Mouse (Mus musculus) ES-E14 (cell line): ENCODE data around the gene Gm42715. TPM values are rescaled to one million over a fixed set of nuclear protein-coding genes. Genes with fewer than 3 reads are reported as not detected.

Experiments used
- DNase-seq: peaks from one replicate; pipeline ENCODE4 v3.0.0-alpha.2; 2013; ENCODE audit warnings: low read depth, low spot score
- H3K27ac ChIP-seq: 2 replicates; pipeline ENCODE4 v1.5.1; 2012; ENCODE audit warnings: low read depth, mild to moderate bottlenecking, low read length, moderate library complexity, mixed read lengths; ENCODE audit not compliant: poor library complexity, insufficient read depth, severe bottlenecking
- H3K36me3 ChIP-seq: 2 replicates; pipeline ENCODE4 v1.6.1; 2012; ENCODE audit warnings: mild to moderate bottlenecking, low read length, moderate library complexity, mixed read lengths; ENCODE audit not compliant: control insufficient read depth, poor library complexity, insufficient read depth, severe bottlenecking
- H3K4me1 ChIP-seq, 2 experiments: fragments of 150-350 bp in 1 of 2; sonication (generic) in 1 of 2; 2 replicates each; pipeline ENCODE4 v1.6.1; 2012; ENCODE audit warnings: low read length in 2 of 2, mild to moderate bottlenecking in 1 of 2, mixed read lengths in 1 of 2; ENCODE audit not compliant: control insufficient read depth in 2 of 2, insufficient read depth in 2 of 2, poor library complexity in 1 of 2
- H3K4me3 ChIP-seq, 2 experiments: fragments of 150-350 bp in 1 of 2; sonication (generic) in 1 of 2; 2 replicates each; pipeline ENCODE4 v1.5.1; 2012; ENCODE audit warnings: low read length in 2 of 2, low read depth in 1 of 2, mild to moderate bottlenecking in 1 of 2, mixed read lengths in 1 of 2; ENCODE audit not compliant: insufficient read depth in 1 of 2, poor library complexity in 1 of 2, severe bottlenecking in 1 of 2
- H3K9ac ChIP-seq: 2 replicates; pipeline ENCODE4 v1.6.1; 2012; ENCODE audit warnings: low read depth, mild to moderate bottlenecking, low read length, mixed read lengths; ENCODE audit not compliant: poor library complexity, insufficient read depth, severe bottlenecking
- H3K9me3 ChIP-seq: fragments of 150-350 bp; sonication (generic); 2 replicates; pipeline ENCODE4 v1.6.1; 2012; ENCODE audit warnings: low read depth, mild to moderate bottlenecking, low read length; ENCODE audit not compliant: control insufficient read depth, insufficient read depth
- CHD2 ChIP-seq: IDR thresholded peaks from 2 replicates; pipeline ENCODE4 v1.6.1; 2014; ENCODE audit warnings: mild to moderate bottlenecking, low read depth, low read length, inconsistent platforms
- HCFC1 ChIP-seq: IDR thresholded peaks from 2 replicates; pipeline ENCODE4 v1.6.1; 2012; ENCODE audit warnings: low read length, inconsistent platforms, borderline replicate concordance; ENCODE audit not compliant: insufficient read depth
- MAFK ChIP-seq: IDR thresholded peaks from 2 replicates; pipeline ENCODE4 v1.6.1; 2014; ENCODE audit warnings: mild to moderate bottlenecking, low read depth, low read length, inconsistent platforms; ENCODE audit not compliant: insufficient read depth
- ZC3H11A ChIP-seq: IDR thresholded peaks from 2 replicates; pipeline ENCODE4 v1.6.1; 2012; ENCODE audit warnings: low read depth, mild to moderate bottlenecking, inconsistent platforms, low read length, borderline replicate concordance
- ZNF384 ChIP-seq: IDR thresholded peaks from 2 replicates; pipeline ENCODE4 v1.6.1; 2012; ENCODE audit warnings: low read depth, low read length, inconsistent platforms
- in situ Hi-C, 2 experiments: fragments of 600-800 bp; cut with MboI; formaldehyde crosslinking; loops; one replicate each; pipeline ENCODE4 v1.15.1; 2025; ENCODE audit warnings: low sequenced_read_pairs in 2 of 2, inconsistent platforms in 1 of 2; ENCODE audit not compliant: unreplicated experiment in 2 of 2
- total RNA-seq: library from RNA; depleted of rRNA; stranded (reverse); fragments of 300-350 nt; gene quantifications from 2 replicates; pipeline ENCODE4 v1.2.3, GENCODE M21; 2012

Gene Gm42715
- total RNA-seq, 1 experiment: 22.9 TPM

- H3K9me3 ChIP-seq: no peaks in the 10 kb centered on the region
- peak within 1 kb of the TSS in 1 of 2 experiments; percentile 24; a peak in 1 of 4 replicates for H3K4me3 ChIP-seq
- H3K4me1 ChIP-seq: peaks cover 0 to 13% of the 10 kb centered on the region in 2 experiments; a peak in 2 of 4 replicates
- H3K27ac ChIP-seq: no peak within 1 kb of the TSS
- no peak for DNase-seq
- in situ Hi-C loops: no loop called here
- H3K9ac ChIP-seq: no peak within 1 kb of the TSS; the same call in 1 of the 2 replicates
- TF ChIP-seq MAFK (no peak), CHD2 (no peak), ZNF384 (no peak), HCFC1 (no peak), ZC3H11A (no peak)
- peaks cover 38% of the 10 kb centered on the region for H3K36me3 ChIP-seq
Measured at GRCm38 (mm10) chr7:127561340-127561858, 42.0 kb downstream of the Gm42715 start, which contains the start of gene Tmem265. Gene Tmem265 (plus strand): TSS chr7:127561390.

- Histone ChIP-seq H3K9me3 (no peaks in the 10 kb centered on the region), H3K9ac (no peak overlapping the region), H3K27ac (peak overlapping the region; percentile 28; the same call in 1 of the 2 replicates), H3K4me1 (peaks cover 0 to 13% of the 10 kb centered on the region in 2 experiments; a peak in 2 of 4 replicates), H3K36me3 (peaks cover 17% of the 10 kb centered on the region), H3K4me3 (no peak overlapping the region)
- TF ChIP-seq ZNF384: no peak
- TF ChIP-seq HCFC1: no peak
- TF ChIP-seq CHD2: no peak
- TF ChIP-seq ZC3H11A: no peak
- no peak for TF ChIP-seq MAFK
- in situ Hi-C loops: no loop called here
- DNase-seq: no peak
Measured at GRCm38 (mm10) chr7:127564381-127565150, 45.2 kb downstream of the Gm42715 start.

- TF ChIP-seq CHD2 (peak; percentile 76), HCFC1 (no peak)
- in situ Hi-C loops: no loop called here
- peak within 1 kb of the TSS; percentile 84 to 96 for H3K4me3 ChIP-seq
- H3K4me1 ChIP-seq: peaks cover 2 to 6% of the 10 kb centered on the region in 2 experiments; a peak in 3 of 4 replicates
- H3K27ac ChIP-seq: peak within 1 kb of the TSS; percentile 61
- H3K36me3 ChIP-seq: peaks cover 5% of the 10 kb centered on the region
- peak within 1 kb of the TSS; percentile 94 for H3K9ac ChIP-seq
- H3K9me3 ChIP-seq: no peaks in the 10 kb centered on the region
- peak; percentile 97 for DNase-seq
Measured at GRCm38 (mm10) chr7:127572895-127573471, 53.6 kb downstream of the Gm42715 start, which contains the start of gene Phkg2. Gene Phkg2 (plus strand): TSS chr7:127573340.

- Histone ChIP-seq H3K4me1 (peaks cover 2 to 6% of the 10 kb centered on the region in 2 experiments; a peak in 3 of 4 replicates), H3K36me3 (peaks cover 5% of the 10 kb centered on the region), H3K9ac (peak overlapping the region; percentile 94), H3K9me3 (no peaks in the 10 kb centered on the region), H3K27ac (peak overlapping the region; percentile 61), H3K4me3 (peak overlapping the region; percentile 77 to 84)
- DNase-seq: no peak
- in situ Hi-C loops: no loop called here
- no peak for TF ChIP-seq MAFK
- no peak for TF ChIP-seq ZC3H11A
- TF ChIP-seq CHD2: no peak
- TF ChIP-seq HCFC1: no peak
- no peak for TF ChIP-seq ZNF384
Measured at GRCm38 (mm10) chr7:127573503-127574008, 54.2 kb downstream of the Gm42715 start.
